ENCODE assay signal across 9 mouse cellular contexts in the genomic region with DNA sequence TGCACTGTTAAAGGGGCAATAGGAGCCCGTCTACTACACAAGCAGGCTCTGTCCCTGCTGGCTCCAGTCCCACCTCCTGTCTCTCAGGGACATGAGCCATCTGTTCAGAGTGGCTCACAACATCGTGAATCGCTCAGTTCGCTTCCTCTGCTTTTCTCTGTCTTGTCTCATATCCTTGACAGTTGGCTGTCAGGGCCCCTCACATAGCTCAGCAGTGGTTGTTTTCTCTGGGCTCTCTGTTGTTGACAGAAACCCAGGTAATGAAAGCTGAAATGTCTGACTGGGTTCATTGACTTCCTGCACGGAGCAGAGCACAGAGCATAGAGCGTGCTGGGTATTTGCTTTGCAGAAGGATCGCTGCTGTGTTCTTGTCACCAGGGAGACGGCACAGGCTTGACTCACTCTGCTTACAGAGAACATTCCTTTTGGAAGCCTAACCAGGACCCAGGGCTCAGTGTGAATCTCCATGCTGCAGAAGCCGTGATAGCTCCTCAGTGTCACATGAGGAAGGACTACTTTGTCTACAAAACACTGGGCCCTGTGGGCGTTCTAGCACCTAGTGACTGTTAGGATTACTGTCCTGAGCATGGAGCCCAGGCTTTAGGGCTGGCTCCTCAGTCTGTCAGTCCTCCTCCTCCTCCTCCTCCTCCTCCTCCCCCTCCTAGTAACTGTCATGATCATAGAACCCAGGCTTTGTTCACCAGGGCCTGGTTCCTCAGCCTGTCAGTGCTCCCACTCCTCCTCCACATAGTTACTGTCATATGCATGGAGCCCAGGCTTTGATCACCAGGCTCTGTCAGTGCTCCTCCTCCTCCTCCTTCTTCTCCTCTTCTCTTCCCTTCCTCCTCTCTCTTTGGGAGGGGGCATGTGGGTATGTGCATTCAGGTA.
A peak's percentile ranks its signal among the peaks of the same experiment; 100 is the strongest.
DNase-seq lines count a peak whose midpoint lies in the region; ATAC-seq lines count a peak whose summit lies in the region.
"Had no signal": no experiment of that assay in that cellular context is flagged by ENCODE, and none has a peak within 500 bp of the region (broad histone marks: within the 10 kb centered on the region; RNA-seq: fewer than 3 reads in every experiment).

No protein-coding gene starts in this region.

- H3K4me2 ChIP-seq in intestine, embryonic 14.5 days (ENCODE audit: low read length), result peak overlapping the region; percentile 33

- no peaks in the 10 kb centered on the region for H3K36me3 ChIP-seq in intestine, embryonic 14.5 days (ENCODE audit: control insufficient read depth, insufficient read depth, low read length)
- H3K36me3 ChIP-seq: G1E had no signal

- WGBS in intestine, embryonic 14.5 days, result 10% methylated on average over 10 of the region's 10 CpGs

- H3K27me3 ChIP-seq in intestine, embryonic 14.5 days (replicated peaks; ENCODE audit: control insufficient read depth, insufficient read depth, low read length), result no peaks in the 10 kb centered on the region

- peak; percentile 87 for ATAC-seq in intestine, embryonic 14.5 days (replicated peaks; ENCODE audit: low FRiP score, low TSS enrichment, low read depth)

- H3K27ac ChIP-seq in intestine, embryonic 14.5 days (ENCODE audit: low read depth), result peak overlapping the region; percentile 97

- H3K4me1 ChIP-seq in intestine, embryonic 14.5 days (replicated peaks; ENCODE audit: control insufficient read depth, insufficient read depth, low read length), result peaks cover 28% of the 10 kb centered on the region

- no peak overlapping the region for H3K4me3 ChIP-seq in intestine, embryonic 14.5 days (ENCODE audit: low read depth, low read length)

- H3K9ac ChIP-seq in intestine, embryonic 14.5 days (ENCODE audit: low read length), result peak overlapping the region; percentile 22; the same call in 1 of the 2 replicates

- H3K9me3 ChIP-seq in intestine, embryonic 14.5 days (ENCODE audit: control insufficient read depth, low read length), result no peaks in the 10 kb centered on the region
- H3K9me3 ChIP-seq: G1E had no signal

- DNase-seq in NIH3T3 (ENCODE audit: low read depth), result peak; percentile 72
- DNase-seq in cerebellum, adult 9-10 months, result peak; percentile 92
- DNase-seq in gastrocnemius, postnatal 25 days, result peak; percentile 52
- DNase-seq in intestine, embryonic 14.5 days (ENCODE audit: low spot score), result peak; percentile 92
- DNase-seq in left cerebral cortex, adult 11 months (ENCODE audit: low spot score), result peak; percentile 64
- DNase-seq in lung, postnatal 4 days, result peak; percentile 75 to 87
- peak; percentile 73 for DNase-seq in skeletal muscle tissue, adult 2 months (ENCODE audit: low read depth, low spot score)
- DNase-seq in spleen, postnatal 4 days (ENCODE audit: low spot score in 2 of 2), result no peak

Comparison
In these comparisons a context has a peak if more than half of its experiments do, and no peak if none do; other contexts are left out.
1. DNase-seq: peak in NIH3T3 (single experiment), cerebellum, adult 9-10 months (single experiment), gastrocnemius, postnatal 25 days (single experiment), intestine, embryonic 14.5 days (single experiment), left cerebral cortex, adult 11 months (single experiment), lung, postnatal 4 days (2 of 2) and skeletal muscle tissue, adult 2 months (single experiment); none in spleen, postnatal 4 days (0 of 2).